Comparison of ENCODE assay signal across 17 mouse cellular contexts in genomic region chr4:32266731-32267130, GRCm38 (mm10). TPM values are rescaled to one million over a fixed set of nuclear protein-coding genes. Genes with fewer than 3 reads are reported as not detected.
DNase-seq lines count a peak whose midpoint lies in the region; ATAC-seq lines count a peak whose summit lies in the region.
"Had no signal": no experiment of that assay in that cellular context is flagged by ENCODE, and none has a peak within 500 bp of the region (broad histone marks: within the 10 kb centered on the region; RNA-seq: fewer than 3 reads in every experiment).

No protein-coding gene starts in this region.

- H3K36me3 ChIP-seq in kidney, embryonic 15.5 days, result no peaks in the 10 kb centered on the region
- no peaks in the 10 kb centered on the region for H3K36me3 ChIP-seq in embryonic facial prominence, embryonic 12.5 days
- H3K36me3 ChIP-seq in limb, embryonic 11.5 days (ENCODE audit: control insufficient read depth, insufficient read depth, low read length), result no peaks in the 10 kb centered on the region
- H3K36me3 ChIP-seq in forebrain, embryonic 15.5 days, result no peaks in the 10 kb centered on the region; the same call in 1 of the 2 replicates
- H3K36me3 ChIP-seq: heart, embryonic 13.5 days had no signal

- no peak overlapping the region for H3K4me2 ChIP-seq in kidney, embryonic 15.5 days
- H3K4me2 ChIP-seq in embryonic facial prominence, embryonic 12.5 days (replicated peaks), result no peak overlapping the region
- H3K4me2 ChIP-seq in limb, embryonic 11.5 days (ENCODE audit: low read depth, severe bottlenecking), result no peak overlapping the region
- no peak overlapping the region for H3K4me2 ChIP-seq in forebrain, embryonic 15.5 days (replicated peaks)
- H3K4me2 ChIP-seq: heart, embryonic 13.5 days; liver, embryonic 11.5 days had no signal

- H3K27ac ChIP-seq in kidney, embryonic 15.5 days, result 0 out of 2 replicates have a peak overlapping the region, but pooled peaks have one; percentile 24
- H3K27ac ChIP-seq in embryonic facial prominence, embryonic 12.5 days, result peak overlapping the region; percentile 84
- H3K27ac ChIP-seq in limb, embryonic 11.5 days (replicated peaks; ENCODE audit: low read depth, low read length), result peak overlapping the region; percentile 86
- H3K27ac ChIP-seq in forebrain, embryonic 15.5 days (replicated peaks), result no peak overlapping the region
- H3K27ac ChIP-seq: heart, embryonic 13.5 days; left cerebral cortex, adult 2 months had no signal

- DNase-seq in kidney, adult 8-10 months, result no peak
- peak; percentile 68 for DNase-seq in embryo, embryonic 11 days
- peak; percentile 72 for DNase-seq in limb, embryonic 11.5 days (ENCODE audit: low spot score)
- no peak for DNase-seq in layer of hippocampus, adult 8-10 months (ENCODE audit: low spot score in 2 of 2)
- no peak for DNase-seq in spleen, adult 12 weeks (ENCODE audit: low spot score)
- DNase-seq: adrenal gland, adult 2 months; cerebellum, adult 9-10 months; kidney, postnatal 10 days; lung, adult 18-20 months; lung, postnatal 36 days; thymus, adult 2 months had no signal

- no peak overlapping the region for H3K9ac ChIP-seq in kidney, embryonic 15.5 days
- no peak overlapping the region; the same call in 1 of the 2 replicates for H3K9ac ChIP-seq in embryonic facial prominence, embryonic 12.5 days
- no peak overlapping the region for H3K9ac ChIP-seq in limb, embryonic 11.5 days (ENCODE audit: low read length)
- H3K9ac ChIP-seq in forebrain, embryonic 15.5 days (replicated peaks), result no peak overlapping the region
- H3K9ac ChIP-seq: heart, embryonic 13.5 days had no signal

- H3K4me3 ChIP-seq in kidney, embryonic 15.5 days (replicated peaks), result no peak overlapping the region
- no peak overlapping the region for H3K4me3 ChIP-seq in embryonic facial prominence, embryonic 12.5 days
- no peak overlapping the region for H3K4me3 ChIP-seq in limb, embryonic 11.5 days (ENCODE audit: low read depth, low read length)
- H3K4me3 ChIP-seq in forebrain, embryonic 15.5 days, result no peak overlapping the region
- H3K4me3 ChIP-seq: heart, embryonic 13.5 days; left cerebral cortex, adult 2 months had no signal

- H3K9me3 ChIP-seq in kidney, embryonic 15.5 days (replicated peaks), result no peaks in the 10 kb centered on the region
- no peaks in the 10 kb centered on the region for H3K9me3 ChIP-seq in embryonic facial prominence, embryonic 12.5 days
- no peaks in the 10 kb centered on the region for H3K9me3 ChIP-seq in limb, embryonic 11.5 days (ENCODE audit: control insufficient read depth, low read length)
- H3K9me3 ChIP-seq in forebrain, embryonic 15.5 days, result no peaks in the 10 kb centered on the region
- H3K9me3 ChIP-seq: heart, embryonic 13.5 days had no signal

- no peak for ATAC-seq in kidney, embryonic 15.5 days (replicated peaks; ENCODE audit: low FRiP score)
- peak; percentile 82 for ATAC-seq in embryonic facial prominence, embryonic 12.5 days (ENCODE audit: insufficient number of reproducible peaks, insufficient read depth, low FRiP score, low TSS enrichment)
- ATAC-seq in limb, embryonic 11.5 days (ENCODE audit: insufficient number of reproducible peaks, low FRiP score, low TSS enrichment, low read depth), result peak; percentile 84; the same call in 1 of the 2 replicates
- no peak for ATAC-seq in forebrain, embryonic 15.5 days (replicated peaks)

- H3K4me1 ChIP-seq in kidney, embryonic 15.5 days, result peaks cover 8% of the 10 kb centered on the region; the same call in 1 of the 2 replicates
- H3K4me1 ChIP-seq in embryonic facial prominence, embryonic 12.5 days, result peaks cover 40% of the 10 kb centered on the region
- H3K4me1 ChIP-seq in limb, embryonic 11.5 days (ENCODE audit: control insufficient read depth, insufficient read depth, low read length), result peaks cover 34% of the 10 kb centered on the region
- peaks cover 30% of the 10 kb centered on the region for H3K4me1 ChIP-seq in forebrain, embryonic 15.5 days

- WGBS in kidney, embryonic 15.5 days, result 64% methylated on average over 6 of the region's 6 CpGs
- 18% methylated on average over 6 of the region's 6 CpGs for WGBS in embryonic facial prominence, embryonic 12.5 days
- 29% methylated on average over 6 of the region's 6 CpGs for WGBS in limb, embryonic 11.5 days
- 72% methylated on average over 6 of the region's 6 CpGs for WGBS in forebrain, embryonic 15.5 days

- no peaks in the 10 kb centered on the region for H3K27me3 ChIP-seq in kidney, embryonic 15.5 days
- no peaks in the 10 kb centered on the region for H3K27me3 ChIP-seq in embryonic facial prominence, embryonic 12.5 days
- no peaks in the 10 kb centered on the region for H3K27me3 ChIP-seq in limb, embryonic 11.5 days (ENCODE audit: control insufficient read depth, insufficient read depth, low read length)
- H3K27me3 ChIP-seq in forebrain, embryonic 15.5 days, result no peaks in the 10 kb centered on the region
- H3K27me3 ChIP-seq: heart, embryonic 13.5 days had no signal

RNA-seq across cellular contexts. Expression of gene Bach2, which starts 28.1 kb away (rescaled TPM):
- 8.0 and 8.8 TPM in 2 replicates for polyA plus RNA-seq in kidney, embryonic 15.5 days (2015; fragmentation: Nextera tagmentation; extraction: Ambion mirVana)
- polyA plus RNA-seq in embryonic facial prominence, embryonic 12.5 days (2016; fragmentation: Nextera tagmentation; extraction: Ambion mirVana), result 13.0 and 13.5 TPM in 2 replicates
- 16.4 and 17.9 TPM in 2 replicates for polyA plus RNA-seq in limb, embryonic 11.5 days (2014; fragmentation: Nextera tagmentation; extraction: Ambion mirVana)
- total RNA-seq in layer of hippocampus, adult 8-10 months (2022), result 10 to 100 TPM; 15.1 to 17.9 (median 17.0) TPM
- 33.8 and 34.9 TPM in 2 replicates for polyA plus RNA-seq in forebrain, embryonic 15.5 days (2015; fragmentation: Nextera tagmentation; extraction: Ambion mirVana)

Comparison
In these comparisons a context has a peak if more than half of its experiments do, and no peak if none do; other contexts are left out.
1. ATAC-seq: peak in embryonic facial prominence, embryonic 12.5 days (single experiment) and limb, embryonic 11.5 days (single experiment); none in kidney, embryonic 15.5 days (single experiment) and forebrain, embryonic 15.5 days (single experiment).
2. DNase-seq: peak in embryo, embryonic 11 days (single experiment) and limb, embryonic 11.5 days (single experiment); none in kidney, adult 8-10 months (0 of 2), layer of hippocampus, adult 8-10 months (0 of 2) and spleen, adult 12 weeks (single experiment).